Mouse (Mus musculus): ENCODE data around the gene Dpep2nb. TPM values are rescaled to one million over a fixed set of nuclear protein-coding genes. Genes with fewer than 3 reads are reported as not detected.

Gene Dpep2nb
- not detected for polyA plus RNA-seq (2012; fragmentation: generic; extraction: Trizol)

GRCm38 (mm10) chr8:106005875-106006274 is at the start of gene Dpep2nb:
Dpep2nb (minus strand) TSS chr8:106005975.
- Histone ChIP-seq H3ac (ENCODE audit: control insufficient read depth, insufficient read length) (no peak within 1 kb of the TSS), H3K4me2 (ENCODE audit: low read depth) (no peak within 1 kb of the TSS), H3K36me3 (ENCODE audit: control insufficient read depth, insufficient read depth) (no peaks in the 10 kb centered on the region), H3K4me3 (no peak within 1 kb of the TSS), H3K27me3 (ENCODE audit: control insufficient read depth, insufficient read depth, insufficient read length) (no peaks in the 10 kb centered on the region), H3K79me2 (ENCODE audit: control insufficient read depth, insufficient read depth) (peaks cover 11% of the 10 kb centered on the region)
- TF ChIP-seq USF1 (IDR thresholded peaks at IDR 0.05; ENCODE audit: low read depth) (no peak), TCF12 (IDR thresholded peaks at IDR 0.05; ENCODE audit: insufficient read depth, poor library complexity, severe bottlenecking) (no peak), REST (IDR thresholded peaks at IDR 0.05; ENCODE audit: insufficient read depth, insufficient read length) (no peak), E2F4 (IDR thresholded peaks at IDR 0.05; ENCODE audit: insufficient read depth) (no peak), POLR2A (IDR thresholded peaks at IDR 0.05; ENCODE audit: insufficient read length, low read depth) (no peak), MYOG (IDR thresholded peaks at IDR 0.05; ENCODE audit: control insufficient read depth in 1 of 3, insufficient read depth in 1 of 3, insufficient read length in 2 of 3, low read depth in 2 of 3) (no peak), MAX (IDR thresholded peaks at IDR 0.05; ENCODE audit: low read depth) (no peak), CEBPB (IDR thresholded peaks at IDR 0.05; ENCODE audit: insufficient read depth, poor library complexity, severe bottlenecking) (no peak), MYOD1 (IDR thresholded peaks at IDR 0.05; ENCODE audit: control insufficient read depth in 1 of 3, insufficient read length in 2 of 3, low read depth in 2 of 3) (no peak), POLR2AphosphoS2 (IDR thresholded peaks at IDR 0.05; ENCODE audit: insufficient read length, low read depth) (no peak), SRF (IDR thresholded peaks at IDR 0.05; ENCODE audit: control insufficient read depth, insufficient read length, low read depth) (no peak), TCF3 (IDR thresholded peaks at IDR 0.05; ENCODE audit: insufficient read length, low read depth) (no peak)

- Histone ChIP-seq H3K4me3 (no peak overlapping the region), H3K79me2 (ENCODE audit: control insufficient read depth, insufficient read depth) (peaks cover 3% of the 10 kb centered on the region), H3K36me3 (ENCODE audit: control insufficient read depth, insufficient read depth) (peaks cover 16% of the 10 kb centered on the region), H3K27me3 (ENCODE audit: control insufficient read depth, insufficient read depth, insufficient read length) (no peaks in the 10 kb centered on the region), H3ac (ENCODE audit: control insufficient read depth, insufficient read length) (no peak overlapping the region), H3K4me2 (ENCODE audit: low read depth) (no peak overlapping the region)
- no peak for TF ChIP-seq USF1 (IDR thresholded peaks at IDR 0.05; ENCODE audit: low read depth)
- no peak for TF ChIP-seq MYOD1 (IDR thresholded peaks at IDR 0.05; ENCODE audit: control insufficient read depth in 1 of 3, insufficient read length in 2 of 3, low read depth in 2 of 3)
- TF ChIP-seq SRF (IDR thresholded peaks at IDR 0.05; ENCODE audit: control insufficient read depth, insufficient read length, low read depth): no peak
- TF ChIP-seq CEBPB (IDR thresholded peaks at IDR 0.05; ENCODE audit: insufficient read depth, poor library complexity, severe bottlenecking): no peak
- no peak for TF ChIP-seq TCF12 (IDR thresholded peaks at IDR 0.05; ENCODE audit: insufficient read depth, poor library complexity, severe bottlenecking)
- TF ChIP-seq REST (IDR thresholded peaks at IDR 0.05; ENCODE audit: insufficient read depth, insufficient read length): no peak
- TF ChIP-seq E2F4 (IDR thresholded peaks at IDR 0.05; ENCODE audit: insufficient read depth): no peak
- TF ChIP-seq POLR2AphosphoS2 (IDR thresholded peaks at IDR 0.05; ENCODE audit: insufficient read length, low read depth): no peak
- no peak for TF ChIP-seq MAX (IDR thresholded peaks at IDR 0.05; ENCODE audit: low read depth)
- TF ChIP-seq TCF3 (IDR thresholded peaks at IDR 0.05; ENCODE audit: insufficient read length, low read depth): no peak
- no peak for TF ChIP-seq MYOG (IDR thresholded peaks at IDR 0.05; ENCODE audit: control insufficient read depth in 1 of 3, insufficient read depth in 1 of 3, insufficient read length in 2 of 3, low read depth in 2 of 3)
- no peak for TF ChIP-seq POLR2A (IDR thresholded peaks at IDR 0.05; ENCODE audit: insufficient read length, low read depth)
Observed at GRCm38 (mm10) chr8:106055038-106055437, 49.3 kb upstream of the Dpep2nb start.

GRCm38 (mm10) chr8:106054190-106054811 is 48.5 kb upstream of the Dpep2nb start:
- Histone ChIP-seq H3ac (ENCODE audit: control insufficient read depth, insufficient read length) (no peak overlapping the region), H3K79me2 (ENCODE audit: control insufficient read depth, insufficient read depth) (no peaks in the 10 kb centered on the region), H3K27me3 (ENCODE audit: control insufficient read depth, insufficient read depth, insufficient read length) (no peaks in the 10 kb centered on the region), H3K4me2 (ENCODE audit: low read depth) (no peak overlapping the region), H3K4me3 (no peak overlapping the region), H3K36me3 (ENCODE audit: control insufficient read depth, insufficient read depth) (peaks cover 16% of the 10 kb centered on the region)
- TF ChIP-seq CEBPB (IDR thresholded peaks at IDR 0.05; ENCODE audit: insufficient read depth, poor library complexity, severe bottlenecking): no peak
- no peak for TF ChIP-seq MYOG (IDR thresholded peaks at IDR 0.05; ENCODE audit: control insufficient read depth in 1 of 3, insufficient read depth in 1 of 3, insufficient read length in 2 of 3, low read depth in 2 of 3)
- no peak for TF ChIP-seq SRF (IDR thresholded peaks at IDR 0.05; ENCODE audit: control insufficient read depth, insufficient read length, low read depth)
- no peak for TF ChIP-seq TCF12 (IDR thresholded peaks at IDR 0.05; ENCODE audit: insufficient read depth, poor library complexity, severe bottlenecking)
- TF ChIP-seq MYOD1 (IDR thresholded peaks at IDR 0.05; ENCODE audit: control insufficient read depth in 1 of 3, insufficient read length in 2 of 3, low read depth in 2 of 3): no peak
- TF ChIP-seq REST (IDR thresholded peaks at IDR 0.05; ENCODE audit: insufficient read depth, insufficient read length): no peak
- TF ChIP-seq E2F4 (IDR thresholded peaks at IDR 0.05; ENCODE audit: insufficient read depth): no peak
- no peak for TF ChIP-seq TCF3 (IDR thresholded peaks at IDR 0.05; ENCODE audit: insufficient read length, low read depth)
- TF ChIP-seq POLR2AphosphoS2 (IDR thresholded peaks at IDR 0.05; ENCODE audit: insufficient read length, low read depth): no peak
- no peak for TF ChIP-seq POLR2A (IDR thresholded peaks at IDR 0.05; ENCODE audit: insufficient read length, low read depth)
- no peak for TF ChIP-seq USF1 (IDR thresholded peaks at IDR 0.05; ENCODE audit: low read depth)
- no peak for TF ChIP-seq MAX (IDR thresholded peaks at IDR 0.05; ENCODE audit: low read depth)

GRCm38 (mm10) chr8:106052510-106053089 is 46.8 kb upstream of the Dpep2nb start:
- TF ChIP-seq MAX (IDR thresholded peaks at IDR 0.05; ENCODE audit: low read depth) (no peak), POLR2A (IDR thresholded peaks at IDR 0.05; ENCODE audit: insufficient read length, low read depth) (no peak), TCF12 (IDR thresholded peaks at IDR 0.05; ENCODE audit: insufficient read depth, poor library complexity, severe bottlenecking) (no peak), MYOG (IDR thresholded peaks at IDR 0.05; ENCODE audit: control insufficient read depth in 1 of 3, insufficient read depth in 1 of 3, insufficient read length in 2 of 3, low read depth in 2 of 3) (no peak), TCF3 (IDR thresholded peaks at IDR 0.05; ENCODE audit: insufficient read length, low read depth) (no peak), MYOD1 (IDR thresholded peaks at IDR 0.05; ENCODE audit: control insufficient read depth in 1 of 3, insufficient read length in 2 of 3, low read depth in 2 of 3) (no peak), POLR2AphosphoS2 (IDR thresholded peaks at IDR 0.05; ENCODE audit: insufficient read length, low read depth) (no peak), CEBPB (IDR thresholded peaks at IDR 0.05; ENCODE audit: insufficient read depth, poor library complexity, severe bottlenecking) (no peak), USF1 (IDR thresholded peaks at IDR 0.05; ENCODE audit: low read depth) (no peak), REST (IDR thresholded peaks at IDR 0.05; ENCODE audit: insufficient read depth, insufficient read length) (no peak), SRF (IDR thresholded peaks at IDR 0.05; ENCODE audit: control insufficient read depth, insufficient read length, low read depth) (no peak), E2F4 (IDR thresholded peaks at IDR 0.05; ENCODE audit: insufficient read depth) (no peak)
- H3K4me2 ChIP-seq (ENCODE audit: low read depth): no peak overlapping the region
- no peaks in the 10 kb centered on the region for H3K27me3 ChIP-seq (ENCODE audit: control insufficient read depth, insufficient read depth, insufficient read length)
- H3K36me3 ChIP-seq (ENCODE audit: control insufficient read depth, insufficient read depth): peaks cover 16% of the 10 kb centered on the region
- H3K4me3 ChIP-seq: no peak overlapping the region
- no peak overlapping the region for H3ac ChIP-seq (ENCODE audit: control insufficient read depth, insufficient read length)
- H3K79me2 ChIP-seq (ENCODE audit: control insufficient read depth, insufficient read depth): no peaks in the 10 kb centered on the region
